Mouse (Mus musculus): Measurements from ENCODE around the gene A230072I06Rik. TPM values are rescaled to one million over a fixed set of nuclear protein-coding genes. Genes with fewer than 3 reads are reported as not detected.

Gene A230072I06Rik
- total and polyA plus RNA-seq, 3 experiments = not detected

- Histone ChIP-seq H3K9me3 (replicated peaks; ENCODE audit: low read length) (no peaks in the 10 kb centered on the region), H3K79me2 (replicated peaks; ENCODE audit: control insufficient read depth, extremely low read depth, insufficient read depth, poor library complexity, severe bottlenecking) (no peaks in the 10 kb centered on the region), H3K36me3 (replicated peaks in 1 of 2; ENCODE audit: control insufficient read depth in 1 of 2, insufficient read depth in 1 of 2, low read length in 1 of 2) (no peaks in the 10 kb centered on the region), H3K9ac (ENCODE audit: insufficient read depth, low read depth) (no peak overlapping the region), H3K27ac (ENCODE audit: insufficient read depth, low read depth) (no peak overlapping the region), H3K4me1 (ENCODE audit: control insufficient read depth in 1 of 2, insufficient read depth in 2 of 2) (no peaks in the 10 kb centered on the region), H3K4me2 (ENCODE audit: insufficient read depth, low read depth, poor library complexity, severe bottlenecking) (no peak overlapping the region), H3K27me3 (replicated peaks) (peaks cover 86% of the 10 kb centered on the region), H3K4me3 (replicated peaks in 1 of 3; ENCODE audit: low read depth in 2 of 3, low read length in 2 of 3, poor library complexity in 1 of 3) (no peak overlapping the region)
- dilution Hi-C loops (cut with MboI; ENCODE audit: extremely low pct_ligation_motif_present, extremely low pct_unique_long_range_greater_than_20kb, low sequenced_read_pairs) = no loop called here
- TF ChIP-seq ZMIZ1 (IDR thresholded peaks at IDR 0.05; ENCODE audit: low read depth, low read length) (no peak), NRF1 (IDR thresholded peaks at IDR 0.05; ENCODE audit: low read depth, low read length) (no peak), NELFE (IDR thresholded peaks at IDR 0.05; ENCODE audit: low read depth, low read length) (no peak), USF2 (conservative IDR thresholded peaks at IDR 0.05; ENCODE audit: low read depth, low read length) (no peak), SMC3 (IDR thresholded peaks at IDR 0.05; ENCODE audit: low read depth, low read length) (no peak), MYC (IDR thresholded peaks at IDR 0.05; ENCODE audit: low read depth, low read length) (no peak), CHD1 (IDR thresholded peaks at IDR 0.05; ENCODE audit: low read depth, low read length) (no peak), POLR2AphosphoS2 (IDR thresholded peaks at IDR 0.05; ENCODE audit: low read depth, low read length) (no peak), USF1 (IDR thresholded peaks at IDR 0.05; ENCODE audit: low read depth, low read length) (no peak), MAFK (IDR thresholded peaks at IDR 0.05; ENCODE audit: insufficient replicate concordance, low read length) (no peak), HCFC1 (IDR thresholded peaks at IDR 0.05; ENCODE audit: low read depth, low read length) (no peak), MAZ (IDR thresholded peaks at IDR 0.05; ENCODE audit: low read depth, low read length) (no peak), GABPA (IDR thresholded peaks at IDR 0.05; ENCODE audit: insufficient replicate concordance, low read depth, low read length) (no peak), JUND (conservative IDR thresholded peaks at IDR 0.05; ENCODE audit: low read depth, low read length) (no peak), POLR2A (IDR thresholded peaks at IDR 0.05; ENCODE audit: low read depth, low read length) (no peak), RAD21 (IDR thresholded peaks at IDR 0.05; ENCODE audit: low read depth, low read length) (no peak)
- in situ Hi-C loops (cut with MboI; ENCODE audit: low pct_ligation_motif_present, low pct_unique_long_range_greater_than_20kb, low sequenced_read_pairs) = no loop called here
- no peak for DNase-seq (ENCODE audit: extremely low read depth)
These were observed 41.3 kb downstream of the A230072I06Rik start for GRCm38 (mm10) chr8:12319755-12320455.

- Histone ChIP-seq H3K4me1 (ENCODE audit: control insufficient read depth in 1 of 2, insufficient read depth in 2 of 2) (no peaks in the 10 kb centered on the region), H3K36me3 (replicated peaks in 1 of 2; ENCODE audit: control insufficient read depth in 1 of 2, insufficient read depth in 1 of 2, low read length in 1 of 2) (no peaks in the 10 kb centered on the region), H3K9ac (ENCODE audit: insufficient read depth, low read depth) (no peak overlapping the region), H3K27me3 (replicated peaks) (peaks cover 75% of the 10 kb centered on the region), H3K9me3 (replicated peaks; ENCODE audit: low read length) (no peaks in the 10 kb centered on the region), H3K27ac (ENCODE audit: insufficient read depth, low read depth) (no peak overlapping the region), H3K79me2 (replicated peaks; ENCODE audit: control insufficient read depth, extremely low read depth, insufficient read depth, poor library complexity, severe bottlenecking) (no peaks in the 10 kb centered on the region), H3K4me2 (ENCODE audit: insufficient read depth, low read depth, poor library complexity, severe bottlenecking) (no peak overlapping the region), H3K4me3 (replicated peaks in 1 of 3; ENCODE audit: low read depth in 2 of 3, low read length in 2 of 3, poor library complexity in 1 of 3) (no peak overlapping the region)
- no peak for DNase-seq (ENCODE audit: extremely low read depth)
- in situ Hi-C loops (cut with MboI; ENCODE audit: low pct_ligation_motif_present, low pct_unique_long_range_greater_than_20kb, low sequenced_read_pairs) = no loop called here
- dilution Hi-C loops (cut with MboI; ENCODE audit: extremely low pct_ligation_motif_present, extremely low pct_unique_long_range_greater_than_20kb, low sequenced_read_pairs) = no loop called here
- TF ChIP-seq MAX (IDR thresholded peaks at IDR 0.05; ENCODE audit: low read length) (no peak), ETS1 (conservative IDR thresholded peaks at IDR 0.05; ENCODE audit: low read depth, low read length) (no peak), JUN (IDR thresholded peaks at IDR 0.05; ENCODE audit: insufficient read depth, low read depth, low read length) (no peak), ZNF384 (IDR thresholded peaks at IDR 0.05; ENCODE audit: low read depth, low read length) (no peak), CTCF (conservative IDR thresholded peaks at IDR 0.05 in 1 of 2, IDR thresholded peaks at IDR 0.05 in 1 of 2; ENCODE audit: low read depth in 2 of 2, low read length in 2 of 2) (no peak), MAZ (IDR thresholded peaks at IDR 0.05; ENCODE audit: low read depth, low read length) (no peak)
These were observed 43.5 kb downstream of the A230072I06Rik start for GRCm38 (mm10) chr8:12322071-12322470.
